Mouse (Mus musculus): Measurements from ENCODE around the gene Mmachc. TPM values are rescaled to one million over a fixed set of nuclear protein-coding genes. Genes with fewer than 3 reads are reported as not detected.
"Not testable (repeated sequence)": the region's sequence is repeated elsewhere in the genome, so short reads cannot be mapped to it uniquely, and the experiment has no call there.

The Mmachc gene
- polyA plus RNA-seq, 1 experiment from 2014 or later = 19.4 TPM

DNA sequence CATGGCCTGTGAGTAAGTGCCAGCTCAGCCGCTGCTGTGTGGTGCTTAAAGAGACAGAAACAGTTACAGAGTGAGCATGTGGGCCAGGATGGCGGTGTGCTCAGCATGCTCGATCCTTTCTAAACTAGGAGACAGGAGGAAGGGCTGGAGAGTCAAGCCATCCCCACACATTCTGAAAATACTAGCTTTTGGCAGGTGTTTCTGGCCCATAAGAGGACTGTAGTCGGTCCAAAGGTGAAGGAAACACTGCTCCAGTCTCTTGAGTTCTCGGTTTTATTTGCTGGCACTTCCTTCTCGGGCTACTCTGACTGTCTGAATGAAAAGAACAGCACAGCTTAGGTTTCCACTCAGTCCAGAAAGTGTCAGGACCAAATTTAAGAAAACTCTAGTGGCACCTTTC, 47.4 kb downstream of the Mmachc start:
- no peaks in the 10 kb centered on the region for H3K36me3 ChIP-seq (ENCODE audit: control insufficient read depth, insufficient read depth, low read length)
- H3K9ac ChIP-seq (ENCODE audit: low read length) = no peak overlapping the region
- 71% methylated on average over 6 of the region's 6 CpGs for WGBS
- H3K27ac ChIP-seq (ENCODE audit: low read length) = no peak overlapping the region
- no peak overlapping the region for H3K4me3 ChIP-seq (replicated peaks; ENCODE audit: low read length)
- no peak for ATAC-seq (ENCODE audit: insufficient read depth, low FRiP score)
- no peaks in the 10 kb centered on the region for H3K4me1 ChIP-seq (ENCODE audit: control insufficient read depth, insufficient read depth, low read length)
- H3K4me2 ChIP-seq (ENCODE audit: low read depth, low read length) = no peak overlapping the region
- H3K9me3 ChIP-seq (replicated peaks; ENCODE audit: control insufficient read depth, low read length) = no peaks in the 10 kb centered on the region
- no peaks in the 10 kb centered on the region for H3K27me3 ChIP-seq (ENCODE audit: control insufficient read depth, insufficient read depth, low read length)

DNA sequence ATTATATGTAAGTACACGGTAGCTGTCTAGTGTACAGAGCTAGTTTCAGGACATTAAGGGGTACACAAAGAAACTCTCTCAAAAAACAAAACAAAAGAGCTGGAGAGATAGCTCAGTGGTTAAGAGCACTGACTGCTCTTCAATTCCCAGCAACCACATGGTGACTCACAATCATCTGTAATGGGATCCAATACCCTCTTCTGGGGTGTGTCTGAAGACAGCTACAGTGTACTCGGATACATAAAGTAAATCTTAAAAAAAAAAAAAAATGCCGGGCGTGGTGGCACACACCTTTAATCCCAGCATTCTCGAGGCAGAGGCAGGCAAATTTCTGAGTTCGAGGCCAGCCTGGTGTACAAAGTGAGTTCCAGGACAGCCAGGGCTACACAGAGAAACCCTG, 48.3 kb downstream of the Mmachc start:
- not testable (repeated sequence) for H3K4me2 ChIP-seq (ENCODE audit: low read depth, low read length); ATAC-seq (ENCODE audit: insufficient read depth, low FRiP score); H3K4me1 ChIP-seq (ENCODE audit: control insufficient read depth, insufficient read depth, low read length); H3K4me3 ChIP-seq (replicated peaks; ENCODE audit: low read length); H3K9me3 ChIP-seq (replicated peaks; ENCODE audit: control insufficient read depth, low read length); H3K9ac ChIP-seq (ENCODE audit: low read length); H3K27ac ChIP-seq (ENCODE audit: low read length); H3K36me3 ChIP-seq (ENCODE audit: control insufficient read depth, insufficient read depth, low read length); H3K27me3 ChIP-seq (ENCODE audit: control insufficient read depth, insufficient read depth, low read length)
- WGBS = 70% methylated on average over 6 of the region's 6 CpGs

DNA sequence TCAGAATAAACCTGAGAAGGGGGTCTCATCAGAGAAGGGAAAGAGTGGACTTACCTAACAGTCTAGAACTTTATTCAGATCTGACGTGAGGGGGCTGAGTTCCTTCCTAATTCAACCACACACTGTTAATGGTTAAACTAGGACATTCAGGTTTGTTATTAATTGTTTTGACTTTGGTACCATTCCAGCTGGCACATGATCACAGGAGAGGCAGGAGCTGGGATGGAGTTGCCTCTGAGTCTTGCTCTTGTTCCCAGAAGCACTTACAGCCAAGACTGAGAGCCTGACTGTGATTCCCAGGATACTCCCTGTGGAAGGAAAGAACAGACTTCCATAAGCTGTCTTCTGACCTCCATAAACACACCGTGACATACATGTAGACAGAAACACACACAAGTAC, 48.7 kb downstream of the Mmachc start:
- Histone ChIP-seq H3K27ac (ENCODE audit: low read length) (no peak overlapping the region), H3K27me3 (ENCODE audit: control insufficient read depth, insufficient read depth, low read length) (no peaks in the 10 kb centered on the region), H3K9ac (ENCODE audit: low read length) (no peak overlapping the region), H3K4me2 (ENCODE audit: low read depth, low read length) (no peak overlapping the region), H3K9me3 (replicated peaks; ENCODE audit: control insufficient read depth, low read length) (no peaks in the 10 kb centered on the region), H3K4me1 (ENCODE audit: control insufficient read depth, insufficient read depth, low read length) (no peaks in the 10 kb centered on the region), H3K4me3 (replicated peaks; ENCODE audit: low read length) (no peak overlapping the region), H3K36me3 (ENCODE audit: control insufficient read depth, insufficient read depth, low read length) (no peaks in the 10 kb centered on the region)
- ATAC-seq (ENCODE audit: insufficient read depth, low FRiP score) = 0 out of 2 replicates have a peak, but pooled peaks have one; percentile 56
- WGBS = 32% methylated on average over 2 of the region's 2 CpGs

DNA sequence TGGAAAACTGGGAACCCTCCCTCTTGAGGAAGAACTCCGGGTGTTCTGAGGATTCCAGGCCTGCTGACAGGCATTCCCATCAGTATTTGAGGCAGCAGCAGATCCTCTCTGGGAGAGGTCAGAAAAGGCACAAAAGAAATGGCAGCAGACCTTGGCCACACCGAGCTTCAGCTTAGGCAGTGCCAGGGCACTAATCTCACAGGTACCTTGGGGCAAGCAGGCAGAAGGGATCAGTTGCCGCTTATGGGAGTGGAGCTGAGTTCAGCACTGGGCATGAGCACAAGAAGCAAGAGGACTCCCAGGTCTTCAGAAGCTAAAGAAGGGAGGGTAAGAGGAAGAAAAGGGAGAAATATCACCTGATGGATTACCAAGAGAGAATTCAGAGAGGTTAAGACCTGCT, 50.2 kb downstream of the Mmachc start:
- no peak for ATAC-seq (ENCODE audit: insufficient read depth, low FRiP score)
- no peaks in the 10 kb centered on the region for H3K9me3 ChIP-seq (replicated peaks; ENCODE audit: control insufficient read depth, low read length)
- 55% methylated on average over 3 of the region's 3 CpGs for WGBS
- H3K4me3 ChIP-seq (replicated peaks; ENCODE audit: low read length) = no peak overlapping the region
- H3K27me3 ChIP-seq (ENCODE audit: control insufficient read depth, insufficient read depth, low read length) = no peaks in the 10 kb centered on the region
- no peak overlapping the region for H3K4me2 ChIP-seq (ENCODE audit: low read depth, low read length)
- no peaks in the 10 kb centered on the region for H3K36me3 ChIP-seq (ENCODE audit: control insufficient read depth, insufficient read depth, low read length)
- no peaks in the 10 kb centered on the region for H3K4me1 ChIP-seq (ENCODE audit: control insufficient read depth, insufficient read depth, low read length)
- H3K9ac ChIP-seq (ENCODE audit: low read length) = no peak overlapping the region
- no peak overlapping the region for H3K27ac ChIP-seq (ENCODE audit: low read length)

DNA sequence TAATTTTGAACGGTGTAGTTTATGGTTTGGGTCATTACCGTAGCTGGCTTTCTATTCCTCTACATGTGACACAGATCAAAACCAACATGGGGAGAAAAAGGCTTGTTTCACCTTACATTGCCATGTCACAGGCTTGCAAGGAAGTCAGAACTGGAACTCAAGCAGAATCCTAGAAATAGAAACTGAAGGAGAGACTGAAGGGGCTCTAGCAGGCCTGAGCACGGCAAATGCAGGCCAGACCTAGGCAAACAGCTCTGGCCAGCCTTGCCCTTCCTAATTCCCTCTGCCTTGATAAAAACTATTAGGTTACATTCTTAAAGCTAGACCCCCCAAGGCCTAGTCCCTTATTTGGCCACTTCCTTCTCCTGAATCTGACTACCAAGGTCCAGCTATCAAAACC, 52.5 kb downstream of the Mmachc start:
- ATAC-seq (ENCODE audit: insufficient read depth, low FRiP score) = no peak
- Histone ChIP-seq H3K36me3 (ENCODE audit: control insufficient read depth, insufficient read depth, low read length) (no peaks in the 10 kb centered on the region), H3K4me3 (replicated peaks; ENCODE audit: low read length) (no peak overlapping the region), H3K27ac (ENCODE audit: low read length) (no peak overlapping the region), H3K9ac (ENCODE audit: low read length) (no peak overlapping the region), H3K27me3 (ENCODE audit: control insufficient read depth, insufficient read depth, low read length) (no peaks in the 10 kb centered on the region), H3K4me2 (ENCODE audit: low read depth, low read length) (no peak overlapping the region), H3K9me3 (replicated peaks; ENCODE audit: control insufficient read depth, low read length) (no peaks in the 10 kb centered on the region), H3K4me1 (ENCODE audit: control insufficient read depth, insufficient read depth, low read length) (peaks cover 3% of the 10 kb centered on the region; the same call in 1 of the 2 replicates)
- 73% methylated on average over 3 of the region's 3 CpGs for WGBS

DNA sequence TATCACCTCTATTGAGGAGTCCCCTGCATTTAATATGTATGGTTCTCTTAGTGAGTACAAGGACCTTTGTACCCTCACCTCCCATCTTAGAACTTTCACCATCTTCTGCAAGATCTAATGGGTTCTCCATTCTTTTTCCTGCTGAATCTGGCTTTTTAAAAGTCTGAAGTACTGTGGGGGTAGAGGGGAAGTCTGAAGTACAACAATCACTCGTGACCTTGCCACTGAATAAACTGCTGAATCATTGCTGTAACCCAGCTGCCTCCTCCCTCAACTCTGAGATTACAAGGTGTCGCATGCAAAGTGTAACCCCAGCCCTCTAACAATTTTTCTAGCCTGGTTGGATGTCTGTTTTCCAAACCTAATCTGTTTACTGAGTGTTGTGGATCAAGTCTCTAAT, 53.1 kb downstream of the Mmachc start:
- Histone ChIP-seq H3K4me3 (replicated peaks; ENCODE audit: low read length) (no peak overlapping the region), H3K36me3 (ENCODE audit: control insufficient read depth, insufficient read depth, low read length) (no peaks in the 10 kb centered on the region), H3K4me2 (ENCODE audit: low read depth, low read length) (no peak overlapping the region), H3K27me3 (ENCODE audit: control insufficient read depth, insufficient read depth, low read length) (no peaks in the 10 kb centered on the region), H3K27ac (ENCODE audit: low read length) (no peak overlapping the region), H3K9ac (ENCODE audit: low read length) (no peak overlapping the region), H3K4me1 (ENCODE audit: control insufficient read depth, insufficient read depth, low read length) (peaks cover 5% of the 10 kb centered on the region), H3K9me3 (replicated peaks; ENCODE audit: control insufficient read depth, low read length) (no peaks in the 10 kb centered on the region)
- ATAC-seq (ENCODE audit: insufficient read depth, low FRiP score) = no peak
- 39% methylated on average over 2 of the region's 2 CpGs for WGBS

DNA sequence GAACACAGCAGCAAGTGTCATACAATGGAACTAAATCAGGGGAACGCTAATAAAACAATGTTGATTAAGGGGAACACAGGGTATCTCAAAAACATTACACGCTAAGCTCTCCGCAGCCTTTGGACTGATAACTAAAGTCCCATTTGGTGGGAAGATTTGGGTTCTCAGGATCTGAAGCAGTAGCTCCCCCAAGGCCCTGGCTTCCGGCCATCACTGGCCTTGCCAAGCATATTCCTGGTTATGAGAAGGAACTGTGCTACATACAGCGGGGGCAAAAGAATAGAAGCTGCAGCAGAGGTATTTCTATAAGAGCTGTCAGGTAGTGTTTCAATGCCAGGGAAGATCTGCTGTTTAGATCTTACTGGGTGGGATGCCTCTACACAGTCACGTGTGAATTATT, 55.0 kb downstream of the Mmachc start:
- Histone ChIP-seq H3K4me1 (ENCODE audit: control insufficient read depth, insufficient read depth, low read length) (peaks cover 13% of the 10 kb centered on the region), H3K9me3 (replicated peaks; ENCODE audit: control insufficient read depth, low read length) (no peaks in the 10 kb centered on the region), H3K4me3 (replicated peaks; ENCODE audit: low read length) (no peak overlapping the region), H3K9ac (ENCODE audit: low read length) (no peak overlapping the region), H3K27me3 (ENCODE audit: control insufficient read depth, insufficient read depth, low read length) (no peaks in the 10 kb centered on the region), H3K36me3 (ENCODE audit: control insufficient read depth, insufficient read depth, low read length) (no peaks in the 10 kb centered on the region), H3K27ac (ENCODE audit: low read length) (no peak overlapping the region), H3K4me2 (ENCODE audit: low read depth, low read length) (no peak overlapping the region)
- ATAC-seq (ENCODE audit: insufficient read depth, low FRiP score) = no peak
- WGBS = 88% methylated on average over 6 of the region's 6 CpGs

Other genes with a start within 250 kb of the Mmachc start
- gene Mast2, start 244.2 kb downstream of the Mmachc start, polyA plus RNA-seq (2015; fragmentation: Nextera tagmentation; extraction: Ambion mirVana) = 6.6 and 9.5 TPM in 2 replicates
- gene Ipp, start 200.9 kb downstream of the Mmachc start, polyA plus RNA-seq (2015; fragmentation: Nextera tagmentation; extraction: Ambion mirVana) = 13.3 and 13.8 TPM in 2 replicates
- 23.6 and 24.8 TPM in 2 replicates for gene Tmem69, start 152.5 kb downstream of the Mmachc start, polyA plus RNA-seq (2015; fragmentation: Nextera tagmentation; extraction: Ambion mirVana)
- 32.2 and 32.6 TPM in 2 replicates for gene Gpbp1l1, start 150.7 kb downstream of the Mmachc start, polyA plus RNA-seq (2015; fragmentation: Nextera tagmentation; extraction: Ambion mirVana)
- 4.0 and 4.4 TPM in 2 replicates for gene Ccdc17, start 111.8 kb downstream of the Mmachc start, polyA plus RNA-seq (2015; fragmentation: Nextera tagmentation; extraction: Ambion mirVana)
- gene Nasp, start 80.5 kb downstream of the Mmachc start, polyA plus RNA-seq (2015; fragmentation: Nextera tagmentation; extraction: Ambion mirVana) = 82.4 and 88.5 TPM in 2 replicates
- 784 and 808 TPM in 2 replicates for gene Akr1a1, start 56.7 kb downstream of the Mmachc start, polyA plus RNA-seq (2015; fragmentation: Nextera tagmentation; extraction: Ambion mirVana)
- 1,350 and 1,396 TPM in 2 replicates for gene Prdx1, start 22.9 kb downstream of the Mmachc start, polyA plus RNA-seq (2015; fragmentation: Nextera tagmentation; extraction: Ambion mirVana)
- gene Ccdc163, start 103 bp upstream of the Mmachc start, polyA plus RNA-seq (2015; fragmentation: Nextera tagmentation; extraction: Ambion mirVana) = 24.8 and 27.6 TPM in 2 replicates
- 5.1 and 7.6 TPM in 2 replicates for gene Tesk2, start 12.5 kb upstream of the Mmachc start, polyA plus RNA-seq (2015; fragmentation: Nextera tagmentation; extraction: Ambion mirVana)
- 28.4 and 31.9 TPM in 2 replicates for gene Toe1, start 99.2 kb upstream of the Mmachc start, polyA plus RNA-seq (2015; fragmentation: Nextera tagmentation; extraction: Ambion mirVana)
- gene Mutyh, start 99.3 kb upstream of the Mmachc start, polyA plus RNA-seq (2015; fragmentation: Nextera tagmentation; extraction: Ambion mirVana) = 11.6 and 12.0 TPM in 2 replicates
- 0.57 and 0.94 TPM in 2 replicates for gene Hpdl, start 113.3 kb upstream of the Mmachc start, polyA plus RNA-seq (2015; fragmentation: Nextera tagmentation; extraction: Ambion mirVana)
- gene Zswim5, start 169.0 kb upstream of the Mmachc start, polyA plus RNA-seq (2015; fragmentation: Nextera tagmentation; extraction: Ambion mirVana) = 0.44 and 0.56 TPM in 2 replicates